Mouse (Mus musculus): Measurements from ENCODE around the gene Tmem169.

DNA sequence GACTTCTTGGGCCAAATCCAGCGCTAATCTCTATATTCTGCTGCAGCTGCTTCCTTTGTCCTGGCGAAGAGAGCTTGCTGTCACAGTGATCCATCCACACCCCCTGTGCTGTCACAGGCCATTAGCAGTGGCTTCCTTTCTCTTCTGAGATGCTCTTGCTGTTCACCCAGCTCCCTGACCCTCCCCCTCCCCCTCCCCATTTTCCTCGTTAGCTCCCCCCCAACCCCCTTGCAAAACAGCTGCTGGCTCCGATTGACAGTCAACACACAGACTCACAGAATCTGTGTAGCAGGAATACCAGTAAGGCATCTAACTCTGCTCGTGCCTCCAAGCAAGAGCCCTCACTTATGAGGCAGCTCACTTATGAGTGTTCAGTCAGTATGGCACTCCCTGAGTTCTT, 2.7 kb downstream of the Tmem169 start:
- no peak for TF ChIP-seq CTCF (conservative IDR thresholded peaks at IDR 0.05; ENCODE audit: low read length)
- no peak for TF ChIP-seq NANOG (IDR thresholded peaks at IDR 0.05; ENCODE audit: borderline replicate concordance, low read length)

All from E14TG2a.4 (cell line).